Mouse (Mus musculus): ENCODE data around the gene Rbbp6.

DNA sequence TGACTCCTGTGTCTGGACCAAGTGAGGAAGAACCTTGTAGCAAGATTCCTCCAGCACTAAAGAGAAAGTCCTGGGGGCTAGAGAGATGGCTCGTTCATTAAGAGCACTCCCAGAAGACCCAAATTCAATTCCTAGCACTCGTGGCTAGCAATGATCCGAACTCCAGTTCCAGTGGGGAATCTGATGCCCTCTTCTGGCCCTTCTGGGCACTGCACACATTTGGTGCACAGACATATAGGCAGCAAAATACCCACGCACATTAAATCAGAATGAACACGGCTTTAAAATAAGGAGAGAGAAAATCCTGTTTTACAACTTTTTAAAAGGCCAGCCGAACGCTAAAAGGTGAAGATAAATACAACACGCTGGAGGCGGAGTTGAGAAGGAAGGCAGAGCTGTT lies 43.9 kb upstream of the Rbbp6 start:
- TF ChIP-seq POLR2AphosphoS2 (IDR thresholded peaks at IDR 0.05; ENCODE audit: insufficient read length, low read depth) (no peak), USF1 (IDR thresholded peaks at IDR 0.05; ENCODE audit: low read depth) (no peak), POLR2A (IDR thresholded peaks at IDR 0.05; ENCODE audit: insufficient read length, low read depth) (no peak), TCF3 (IDR thresholded peaks at IDR 0.05; ENCODE audit: insufficient read length, low read depth) (no peak), TCF12 (IDR thresholded peaks at IDR 0.05; ENCODE audit: insufficient read depth, poor library complexity, severe bottlenecking) (no peak), MAX (IDR thresholded peaks at IDR 0.05; ENCODE audit: low read depth) (no peak), E2F4 (IDR thresholded peaks at IDR 0.05; ENCODE audit: insufficient read depth) (no peak), MYOD1 (IDR thresholded peaks at IDR 0.05; ENCODE audit: control insufficient read depth in 1 of 3, insufficient read length in 2 of 3, low read depth in 2 of 3) (no peak), SRF (IDR thresholded peaks at IDR 0.05; ENCODE audit: control insufficient read depth, insufficient read length, low read depth) (no peak), CEBPB (IDR thresholded peaks at IDR 0.05; ENCODE audit: insufficient read depth, poor library complexity, severe bottlenecking) (no peak)
